Mouse (Mus musculus) ES-Bruce4 (cell line): ENCODE results near the gene Ndufaf3.

Experiments
- CTCF ChIP-seq: IDR thresholded peaks from one replicate; pipeline ENCODE4 v1.8.1; 2011; ENCODE audit warnings: low read depth, low read length
- EP300 ChIP-seq: IDR thresholded peaks from 2 replicates; pipeline ENCODE4 v1.6.1; 2011; ENCODE audit warnings: low read depth, low read length; ENCODE audit not compliant: insufficient read depth
- POLR2A ChIP-seq: IDR thresholded peaks from one replicate; pipeline ENCODE4 v1.8.1; 2011; ENCODE audit warnings: low read length; ENCODE audit not compliant: insufficient read depth

GRCm38 (mm10) chr9:108594354-108594753, 27.1 kb upstream of the Ndufaf3 start:
- TF ChIP-seq CTCF (no peak), EP300 (no peak), POLR2A (no peak)
